Mouse (Mus musculus) CH12.LX (cell line): ENCODE measurements at regions not wholly inside any gene's neighbourhood (a gene's known extent, or its start where the extent isn't known, plus 50 kb on each side); places are given as distances from the start of the nearest gene placed in this dataset.

Experiments
- DNase-seq: peaks from one replicate; pipeline ENCODE4 v3.0.0-alpha.2; 2013; ENCODE audit errors: extremely low read depth
- H3K27ac ChIP-seq: 2 replicates; pipeline ENCODE4 v1.5.1; 2012; ENCODE audit warnings: low read depth, mild to moderate bottlenecking, control low read depth, moderate library complexity; ENCODE audit not compliant: insufficient read depth
- H3K27me3 ChIP-seq: replicated peaks from 2 replicates; pipeline ENCODE3; 2012; ENCODE audit warnings: inconsistent platforms
- H3K36me3 ChIP-seq, 2 experiments: replicated peaks in 1 of 2; 2 replicates each; pipeline versions ENCODE3 to v1.6.1; 2012; ENCODE audit warnings: inconsistent platforms in 1 of 2, low read length in 1 of 2, mild to moderate bottlenecking in 1 of 2, mixed read lengths in 1 of 2, moderate library complexity in 1 of 2; ENCODE audit not compliant: control insufficient read depth in 1 of 2, insufficient read depth in 1 of 2
- H3K4me1 ChIP-seq, 2 experiments: 2 replicates each; pipeline ENCODE4 v1.6.1; 2012; ENCODE audit warnings: inconsistent platforms in 1 of 2, moderate library complexity in 1 of 2; ENCODE audit not compliant: insufficient read depth in 2 of 2, control insufficient read depth in 1 of 2
- H3K4me2 ChIP-seq: 2 replicates; pipeline ENCODE4 v1.6.1; 2012; ENCODE audit warnings: low read depth, mild to moderate bottlenecking, control low read depth; ENCODE audit not compliant: poor library complexity, insufficient read depth, severe bottlenecking
- H3K4me3 ChIP-seq, 3 experiments: fragments of 150-350 bp in 1 of 3; sonication (generic) in 1 of 3; replicated peaks in 1 of 3; 2 replicates each; pipeline versions ENCODE3 to v1.5.1; 2011 to 2012; ENCODE audit warnings: low read depth in 2 of 3, low read length in 2 of 3, mild to moderate bottlenecking in 2 of 3, moderate library complexity in 2 of 3, control low read depth in 1 of 3, improper control_type of control experiment in 1 of 3, inconsistent platforms in 1 of 3, mixed read lengths in 1 of 3; ENCODE audit not compliant: poor library complexity in 1 of 3
- H3K79me2 ChIP-seq: replicated peaks from 2 replicates; pipeline ENCODE4 v1.6.1; 2012; ENCODE audit warnings: mild to moderate bottlenecking, moderate library complexity; ENCODE audit not compliant: control insufficient read depth, poor library complexity, insufficient read depth, severe bottlenecking; ENCODE audit errors: extremely low read depth
- H3K9ac ChIP-seq: 2 replicates; pipeline ENCODE4 v1.6.1; 2012; ENCODE audit warnings: low read depth, mild to moderate bottlenecking, control low read depth, moderate library complexity; ENCODE audit not compliant: insufficient read depth
- H3K9me3 ChIP-seq: replicated peaks from 2 replicates; pipeline ENCODE3; 2012; ENCODE audit warnings: low read length, inconsistent platforms, mixed read lengths
- BHLHE40 ChIP-seq: IDR thresholded peaks from 2 replicates; pipeline ENCODE4 v1.6.1; 2011; ENCODE audit warnings: mild to moderate bottlenecking, low read depth, low read length, improper control_type of control experiment
- CHD2 ChIP-seq: IDR thresholded peaks from 2 replicates; pipeline ENCODE4 v1.6.1; 2011; ENCODE audit warnings: low read length, improper control_type of control experiment
- CTCF ChIP-seq, 2 experiments: IDR thresholded peaks in 1 of 2; conservative IDR thresholded peaks in 1 of 2; 2 replicates each; pipeline ENCODE4 v1.5.1; 2011 to 2012; ENCODE audit warnings: low read depth in 2 of 2, low read length in 2 of 2, improper control_type of control experiment in 1 of 2, inconsistent platforms in 1 of 2, mild to moderate bottlenecking in 1 of 2, moderate library complexity in 1 of 2
- ETS1 ChIP-seq: conservative IDR thresholded peaks from 2 replicates; pipeline ENCODE4 v1.6.1; 2012; ENCODE audit warnings: low read depth, mild to moderate bottlenecking, inconsistent platforms, low read length, improper control_type of control experiment, moderate library complexity
- HCFC1 ChIP-seq: IDR thresholded peaks from 2 replicates; pipeline ENCODE4 v1.6.1; 2012; ENCODE audit warnings: low read depth, mild to moderate bottlenecking, inconsistent platforms, low read length, improper control_type of control experiment
- MAFK ChIP-seq: IDR thresholded peaks from 2 replicates; pipeline ENCODE4 v1.6.1; 2011; ENCODE audit warnings: low read length, improper control_type of control experiment; ENCODE audit not compliant: insufficient replicate concordance
- MAZ ChIP-seq: IDR thresholded peaks from 2 replicates; pipeline ENCODE4 v1.6.1; 2012; ENCODE audit warnings: low read depth, mild to moderate bottlenecking, inconsistent platforms, low read length, improper control_type of control experiment, moderate library complexity
- NRF1 ChIP-seq: IDR thresholded peaks from 2 replicates; pipeline ENCODE4 v1.6.1; 2014; ENCODE audit warnings: low read depth, mild to moderate bottlenecking, inconsistent platforms, low read length, improper control_type of control experiment, moderate library complexity
- PAX5 ChIP-seq: IDR thresholded peaks from 2 replicates; pipeline ENCODE4 v1.6.1; 2012; ENCODE audit warnings: low read length, inconsistent platforms, mixed read lengths
- POLR2A ChIP-seq: IDR thresholded peaks from 2 replicates; pipeline ENCODE4 v1.6.1; 2011; ENCODE audit warnings: low read depth, mild to moderate bottlenecking, improper control_type of control experiment, low read length
- POLR2AphosphoS2 ChIP-seq: IDR thresholded peaks from 2 replicates; pipeline ENCODE4 v1.6.1; 2011; ENCODE audit warnings: low read depth, low read length, improper control_type of control experiment
- RAD21 ChIP-seq: IDR thresholded peaks from 2 replicates; pipeline ENCODE4 v1.6.1; 2011; ENCODE audit warnings: low read depth, mild to moderate bottlenecking, low read length, improper control_type of control experiment, moderate library complexity
- SIN3A ChIP-seq: IDR thresholded peaks from 2 replicates; pipeline ENCODE4 v1.6.1; 2012; ENCODE audit warnings: low read length, improper control_type of control experiment, inconsistent platforms
- SMC3 ChIP-seq: IDR thresholded peaks from 2 replicates; pipeline ENCODE4 v1.6.1; 2011; ENCODE audit warnings: low read depth, low read length, improper control_type of control experiment
- ZMIZ1 ChIP-seq: IDR thresholded peaks from 2 replicates; pipeline ENCODE4 v1.6.1; 2012; ENCODE audit warnings: low read depth, mild to moderate bottlenecking, inconsistent platforms, low read length, improper control_type of control experiment
- dilution Hi-C: fragments of 300-500 bp; cut with MboI; formaldehyde crosslinking; loops from 2 replicates; pipeline ENCODE4 v1.14.3; 2020; ENCODE audit warnings: low sequenced_read_pairs; ENCODE audit not compliant: extremely low pct_unique_long_range_greater_than_20kb, extremely low pct_ligation_motif_present
- in situ Hi-C: fragments of 300-500 bp; cut with MboI; formaldehyde crosslinking; loops from 3 replicates; pipeline ENCODE4 v1.14.3; 2019; ENCODE audit warnings: low sequenced_read_pairs, low pct_ligation_motif_present, low pct_unique_long_range_greater_than_20kb, mixed read lengths

DNA sequence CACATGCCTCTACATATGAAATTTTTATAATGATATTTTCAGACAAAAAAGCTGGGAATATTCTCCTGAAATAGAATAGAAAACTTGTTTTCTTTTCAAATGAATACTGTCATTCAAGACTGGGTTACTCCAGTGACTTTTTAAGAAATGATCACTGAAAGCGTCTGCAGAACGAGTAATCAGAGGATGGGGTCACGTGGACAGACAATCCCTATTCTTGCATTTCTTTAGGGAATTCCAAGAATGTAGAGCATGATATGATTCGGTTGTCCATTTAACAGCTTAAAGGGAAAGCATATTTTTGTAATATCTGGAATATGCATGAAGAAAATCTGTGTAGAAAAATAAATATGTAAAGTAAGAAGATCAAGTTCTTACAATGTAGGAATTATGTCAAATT, 65.6 kb downstream of the 4933402N22Rik start:
- TF ChIP-seq ZMIZ1: no peak
- no peak for TF ChIP-seq SIN3A
- no peak for TF ChIP-seq POLR2A
- TF ChIP-seq NRF1: no peak
- TF ChIP-seq POLR2AphosphoS2: no peak
- TF ChIP-seq BHLHE40: no peak
- no peak for TF ChIP-seq MAZ
- TF ChIP-seq PAX5: no peak
- no peaks in the 10 kb centered on the region for H3K36me3 ChIP-seq
- no peak overlapping the region for H3K27ac ChIP-seq
- H3K4me1 ChIP-seq: no peaks in the 10 kb centered on the region
- H3K4me3 ChIP-seq: no peak overlapping the region
- no peak overlapping the region for H3K9ac ChIP-seq
- H3K4me2 ChIP-seq: no peak overlapping the region
- dilution Hi-C loops (no loop called here), in situ Hi-C loops (no loop called here)
- H3K79me2 ChIP-seq: no peaks in the 10 kb centered on the region
- no peaks in the 10 kb centered on the region for H3K27me3 ChIP-seq
- DNase-seq: no peak
- no peaks in the 10 kb centered on the region for H3K9me3 ChIP-seq

DNA sequence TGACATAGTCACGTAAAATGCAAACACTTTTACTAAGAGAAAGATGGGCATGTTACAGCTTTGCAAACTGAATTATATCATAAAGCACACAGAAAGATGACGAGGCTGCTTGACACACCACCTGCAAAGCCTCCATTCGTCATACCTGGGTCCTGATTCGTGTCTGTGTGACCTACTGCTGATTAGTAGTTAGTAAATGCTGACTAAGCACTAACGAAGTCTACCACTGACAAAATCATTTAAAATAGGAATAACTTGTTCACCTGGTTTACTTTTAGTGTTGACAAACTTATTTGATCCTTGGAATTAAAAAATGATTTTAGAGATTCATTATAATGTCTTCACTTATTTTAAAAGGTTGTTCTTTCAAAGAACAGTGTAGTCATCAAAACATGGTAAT, 71.3 kb downstream of the 4933402N22Rik start:
- in situ Hi-C loops: no loop called here
- no peak overlapping the region for H3K9ac ChIP-seq

DNA sequence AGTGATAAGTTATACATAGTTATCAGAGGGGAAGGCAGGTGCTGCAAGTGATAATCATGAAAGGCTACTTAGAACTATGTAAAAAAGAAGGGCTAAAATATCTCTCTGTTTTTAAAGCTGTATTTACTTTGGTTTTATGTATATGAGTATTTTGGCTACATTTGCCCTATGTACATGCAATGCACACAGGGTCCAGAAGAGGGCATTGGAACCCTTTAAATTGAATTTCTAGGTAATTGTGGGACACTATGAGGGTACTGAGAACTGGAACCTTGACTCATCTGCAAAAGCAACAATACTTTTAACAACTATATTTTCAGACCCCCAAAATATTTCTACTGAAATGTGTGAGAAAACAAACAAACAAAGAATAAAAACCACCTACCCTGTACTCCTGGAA, 82.9 kb downstream of the 4933402N22Rik start:
- Histone ChIP-seq H3K27me3 (no peaks in the 10 kb centered on the region), H3K27ac (no peak overlapping the region), H3K79me2 (no peaks in the 10 kb centered on the region), H3K4me3 (no peak overlapping the region), H3K36me3 (no peaks in the 10 kb centered on the region), H3K9ac (no peak overlapping the region), H3K4me1 (no peaks in the 10 kb centered on the region), H3K4me2 (no peak overlapping the region), H3K9me3 (peaks cover 4% of the 10 kb centered on the region)
- peak; percentile 2 for DNase-seq
- peak; percentile 38 for TF ChIP-seq RAD21
- TF ChIP-seq PAX5: no peak
- TF ChIP-seq CHD2: no peak
- TF ChIP-seq HCFC1: no peak
- no peak for TF ChIP-seq MAZ
- no peak for TF ChIP-seq ETS1
- peak in 1 of 2 experiments; percentile 39; a peak in 2 of 4 replicates for TF ChIP-seq CTCF (conservative IDR thresholded peaks at IDR 0.05 in 1 of 2, IDR thresholded peaks at IDR 0.05 in 1 of 2; ENCODE audit: low read depth in 2 of 2, low read length in 2 of 2)
- peak; percentile 5; the same call in 1 of the 2 replicates for TF ChIP-seq SMC3
- in situ Hi-C loops (no loop called here), dilution Hi-C loops (no loop called here)

More for the DNA sequence above, 71.3 kb downstream of the 4933402N22Rik start:
- no peak overlapping the region for H3K4me2 ChIP-seq
- dilution Hi-C loops: no loop called here
- no peaks in the 10 kb centered on the region for H3K36me3 ChIP-seq
- TF ChIP-seq MAFK (peak; percentile 82), BHLHE40 (no peak)
- H3K4me3 ChIP-seq: no peak overlapping the region
- no peaks in the 10 kb centered on the region for H3K4me1 ChIP-seq
- H3K79me2 ChIP-seq: no peaks in the 10 kb centered on the region
- H3K9me3 ChIP-seq: peaks cover 12% of the 10 kb centered on the region
- no peak overlapping the region for H3K27ac ChIP-seq
- H3K27me3 ChIP-seq: no peaks in the 10 kb centered on the region
- DNase-seq: no peak
